Mouse (Mus musculus) lung, embryonic 14.5 days (tissue): ENCODE results near the gene E130218I03Rik. TPM values are rescaled to one million over a fixed set of nuclear protein-coding genes. Genes with fewer than 3 reads are reported as not detected.

Source experiments
- ATAC-seq: fragments of 200-750 bp; cut with Nextera tagmentation; 2 replicates; pipeline ENCODE4 v1.8.0; 2017; ENCODE audit warnings: mild to moderate bottlenecking, moderate TSS enrichment, moderate library complexity; ENCODE audit not compliant: insufficient read depth
- DNase-seq: peaks from one replicate; pipeline ENCODE4 v3.0.0-alpha.2; 2015
- H3K27ac ChIP-seq: fragments of 300-500 bp; sonication (generic); 2 replicates; pipeline ENCODE4 v1.5.1; 2014; ENCODE audit warnings: low read depth, mild to moderate bottlenecking, moderate library complexity
- H3K27me3 ChIP-seq: fragments of 300-500 bp; sonication (generic); 2 replicates; pipeline ENCODE4 v1.6.1; 2014; ENCODE audit warnings: low read length, control low read depth; ENCODE audit not compliant: insufficient read depth
- H3K36me3 ChIP-seq: fragments of 300-500 bp; sonication (generic); 2 replicates; pipeline ENCODE4 v1.6.1; 2014; ENCODE audit warnings: control low read depth; ENCODE audit not compliant: insufficient read depth
- H3K4me1 ChIP-seq: fragments of 300-500 bp; sonication (generic); 2 replicates; pipeline ENCODE4 v1.6.1; 2014; ENCODE audit warnings: antibody characterized with exemption, control low read depth; ENCODE audit not compliant: insufficient read depth
- H3K4me2 ChIP-seq: fragments of 300-500 bp; sonication (generic); 2 replicates; pipeline ENCODE4 v1.6.1; 2014; ENCODE audit warnings: mild to moderate bottlenecking
- H3K4me3 ChIP-seq: fragments of 300-500 bp; sonication (generic); 2 replicates; pipeline ENCODE4 v1.5.1; 2014; ENCODE audit warnings: low read depth, low read length
- H3K9ac ChIP-seq: fragments of 300-500 bp; sonication (generic); 2 replicates; pipeline ENCODE4 v1.6.1; 2014
- H3K9me3 ChIP-seq: fragments of 300-500 bp; sonication (generic); 2 replicates; pipeline ENCODE4 v1.6.1; 2016; ENCODE audit warnings: low read depth, low read length, control low read depth
- CTCF ChIP-seq: IDR thresholded peaks from 2 replicates; pipeline ENCODE4 v1.5.1; 2016; ENCODE audit warnings: antibody characterized with exemption, low read depth
- WGBS: fragments of 180-500 bp; shearing (Covaris S2); extraction: QIAGEN DNeasy Blood & Tissue Kit; methylation state at CpG from one replicate; pipeline ENCODE4 v1.1.7; 2014; 5-methylcytosine and 5-hydroxymethylcytosine counted together
- polyA plus RNA-seq: library from polyadenylated mRNA; unstranded; fragments of >200 nt; fragmentation: Nextera tagmentation; extraction: Ambion mirVana; gene quantifications from 2 replicates; pipeline ENCODE4 v1.2.1, GENCODE M21; 2014

The E130218I03Rik gene
- polyA plus RNA-seq, 1 experiment from 2014 or later, result 0.29 TPM

DNA sequence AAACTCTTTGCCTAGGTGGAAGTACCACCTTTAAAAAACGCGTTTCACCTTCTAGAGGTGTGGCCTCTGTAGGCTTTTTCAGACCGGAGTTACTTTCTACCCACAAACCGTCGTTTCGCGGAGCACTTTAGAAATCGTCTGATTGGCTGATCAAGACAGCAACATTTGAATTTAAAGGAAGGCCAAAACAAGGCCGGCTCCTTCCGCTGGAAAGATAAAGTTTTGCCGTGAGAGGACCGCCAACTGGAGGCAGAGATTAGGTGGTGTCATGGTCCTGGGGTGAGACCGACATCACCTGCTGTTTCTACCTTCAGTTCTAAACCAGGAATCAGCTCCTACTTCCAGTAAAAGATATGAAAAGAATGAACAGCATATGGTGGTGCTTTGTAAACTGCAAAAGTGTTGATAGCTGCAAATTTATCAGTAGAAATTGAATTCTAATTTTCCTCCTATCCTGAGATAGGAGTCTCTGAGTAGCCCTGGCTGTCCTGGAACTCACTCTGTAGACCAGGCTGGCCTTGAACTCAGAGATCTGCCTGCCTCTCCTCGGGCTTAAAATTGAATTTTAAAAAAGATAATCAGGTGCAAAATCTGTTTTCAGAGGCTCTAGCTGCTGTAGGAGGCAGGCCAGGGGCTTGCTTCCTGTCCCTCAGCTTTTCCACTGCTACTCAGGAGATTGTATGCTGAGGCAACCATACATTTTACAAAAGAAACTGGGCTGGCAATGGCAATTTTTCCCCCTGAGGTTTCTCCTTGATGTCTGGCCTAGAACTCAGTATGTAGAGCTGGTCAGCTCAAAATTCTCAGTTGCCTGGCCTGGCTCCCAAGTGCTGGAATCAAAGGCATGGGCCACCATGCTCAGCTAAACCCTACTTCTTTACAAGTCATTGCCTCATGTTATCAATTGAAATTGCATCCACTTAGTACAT is 30.2 kb downstream of the E130218I03Rik start:
- Histone ChIP-seq H3K9me3 (no peaks in the 10 kb centered on the region), H3K27me3 (no peaks in the 10 kb centered on the region), H3K27ac (peak overlapping the region; percentile 60), H3K9ac (0 out of 2 replicates have a peak overlapping the region, but pooled peaks have one; percentile 20), H3K4me3 (peak overlapping the region; percentile 25), H3K4me1 (peaks cover 6% of the 10 kb centered on the region), H3K4me2 (peak overlapping the region; percentile 58), H3K36me3 (peaks cover 31% of the 10 kb centered on the region)
- ATAC-seq (peak; percentile 31; the same call in 1 of the 2 replicates), DNase-seq (peak; percentile 80)
- 4% methylated on average over 14 of the region's 14 CpGs for WGBS
- no peak for TF ChIP-seq CTCF

DNA sequence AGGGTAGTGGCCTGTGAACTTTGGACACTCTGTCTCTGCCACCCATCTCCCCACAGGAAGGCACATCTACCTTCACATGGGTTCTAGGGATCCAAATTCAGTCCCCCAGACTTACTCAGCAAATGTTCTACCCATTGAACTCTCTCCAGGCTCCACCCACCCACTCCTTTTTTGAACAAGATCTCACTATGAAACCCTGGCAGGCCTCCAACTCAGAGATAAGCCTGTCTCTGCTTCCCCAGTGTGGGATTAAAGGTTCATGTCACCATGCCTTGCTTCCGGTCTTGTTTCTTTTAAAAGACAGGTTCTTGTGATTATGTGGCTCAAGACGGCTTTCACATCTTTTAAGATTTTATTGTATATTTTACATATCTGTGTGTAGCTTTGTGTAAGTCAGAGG is 41.5 kb downstream of the E130218I03Rik start:
- H3K4me1 ChIP-seq, result peaks cover 2% of the 10 kb centered on the region; the same call in 1 of the 2 replicates
- no peaks in the 10 kb centered on the region for H3K9me3 ChIP-seq
- DNase-seq (no peak), ATAC-seq (no peak)
- H3K27me3 ChIP-seq, result no peaks in the 10 kb centered on the region
- no peak overlapping the region for H3K9ac ChIP-seq
- peaks cover 45% of the 10 kb centered on the region for H3K36me3 ChIP-seq
- WGBS, result 76% methylated on average over 2 of the region's 2 CpGs
- H3K27ac ChIP-seq, result no peak overlapping the region
- TF ChIP-seq CTCF, result no peak
- H3K4me2 ChIP-seq, result 0 out of 2 replicates have a peak overlapping the region, but pooled peaks have one; percentile 8
- no peak overlapping the region for H3K4me3 ChIP-seq

DNA sequence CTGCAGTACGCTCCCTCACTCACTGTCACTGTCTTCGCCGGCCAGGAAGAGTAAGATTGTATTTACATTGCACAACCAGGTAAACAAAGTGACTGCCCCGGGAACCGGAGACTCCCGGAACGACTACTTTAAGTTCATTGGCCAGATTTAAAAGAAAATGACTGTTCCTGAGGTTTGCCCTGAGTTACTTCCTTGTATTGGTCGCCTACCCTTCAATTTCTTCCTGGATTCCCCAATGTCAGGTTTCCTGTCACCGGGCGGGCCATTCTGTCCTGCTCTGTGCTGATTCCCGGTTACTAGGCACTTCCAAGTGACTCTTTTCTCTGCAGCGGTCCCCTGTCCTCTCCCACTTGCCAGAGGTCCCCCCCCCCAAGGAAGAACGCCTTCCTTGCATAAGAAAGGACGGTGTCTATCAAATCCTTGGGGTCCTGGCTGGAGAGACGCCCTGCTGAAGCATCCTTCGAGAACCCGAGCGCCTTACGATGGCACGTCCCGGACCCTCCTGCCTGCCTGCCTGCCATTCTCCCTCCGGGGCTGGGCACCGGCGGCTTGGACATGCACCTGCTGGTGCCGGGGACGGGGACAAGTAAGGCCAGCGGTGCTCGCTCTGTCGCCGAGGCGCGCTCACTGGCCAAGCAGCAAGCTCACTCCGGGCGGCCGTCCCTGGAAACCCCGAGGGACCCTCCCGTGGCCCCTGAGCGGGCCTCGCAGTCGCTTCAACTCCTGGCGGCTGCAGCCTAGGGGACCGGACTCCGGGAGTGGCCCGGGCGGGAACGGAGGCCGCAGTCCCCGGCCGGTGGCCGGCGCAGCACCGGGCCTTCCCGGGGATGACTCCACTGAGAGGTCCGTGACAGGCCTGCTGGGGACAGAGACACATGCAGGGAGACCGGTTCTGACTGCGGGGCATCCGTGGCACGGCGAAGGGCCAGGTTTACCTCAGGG is 43.0 kb downstream of the E130218I03Rik start:
- peaks cover 30% of the 10 kb centered on the region for H3K36me3 ChIP-seq
- H3K27ac ChIP-seq, result peak overlapping the region; percentile 99
- WGBS, result under 1% methylated on average over 57 of the region's 59 CpGs
- H3K9me3 ChIP-seq, result no peaks in the 10 kb centered on the region
- peak; percentile 77; the same call in 1 of the 2 replicates for ATAC-seq
- H3K9ac ChIP-seq, result peak overlapping the region; percentile 96
- DNase-seq, result peak; percentile 46
- H3K27me3 ChIP-seq, result no peaks in the 10 kb centered on the region
- TF ChIP-seq CTCF, result no peak
- peak overlapping the region; percentile 99 for H3K4me3 ChIP-seq
- peak overlapping the region; percentile 96 for H3K4me2 ChIP-seq
- peaks cover 2% of the 10 kb centered on the region; the same call in 1 of the 2 replicates for H3K4me1 ChIP-seq

DNA sequence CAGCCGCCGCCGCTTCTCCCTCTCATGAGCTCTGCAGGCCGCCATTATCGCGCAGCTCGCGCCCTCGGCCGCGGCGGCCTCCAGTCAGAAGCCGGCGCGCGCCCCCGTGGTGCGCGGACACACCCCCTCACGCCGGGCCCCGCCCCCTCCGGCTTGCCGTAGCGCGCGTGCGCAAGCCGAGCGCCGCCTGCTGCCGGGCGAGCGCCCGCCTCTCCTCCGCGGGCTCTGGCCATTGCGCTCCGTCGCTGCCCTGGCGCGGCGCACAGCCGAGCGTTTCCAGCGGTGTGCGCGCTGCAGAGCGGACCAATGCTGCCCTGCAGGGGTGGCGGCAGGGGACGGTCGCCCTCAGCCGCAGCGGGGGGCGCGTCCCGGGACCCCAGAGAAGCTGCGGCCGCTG is 43.7 kb downstream of the E130218I03Rik start:
- WGBS, result under 1% methylated on average over 54 of the region's 59 CpGs
- DNase-seq (peak; percentile 98), ATAC-seq (peak; percentile 96)
- Histone ChIP-seq H3K27me3 (no peaks in the 10 kb centered on the region), H3K4me3 (peak overlapping the region; percentile 99), H3K27ac (peak overlapping the region; percentile 99), H3K9me3 (no peaks in the 10 kb centered on the region), H3K36me3 (peaks cover 23% of the 10 kb centered on the region), H3K4me1 (peaks cover 2% of the 10 kb centered on the region; the same call in 1 of the 2 replicates), H3K9ac (peak overlapping the region; percentile 96), H3K4me2 (peak overlapping the region; percentile 96)
- TF ChIP-seq CTCF, result no peak

DNA sequence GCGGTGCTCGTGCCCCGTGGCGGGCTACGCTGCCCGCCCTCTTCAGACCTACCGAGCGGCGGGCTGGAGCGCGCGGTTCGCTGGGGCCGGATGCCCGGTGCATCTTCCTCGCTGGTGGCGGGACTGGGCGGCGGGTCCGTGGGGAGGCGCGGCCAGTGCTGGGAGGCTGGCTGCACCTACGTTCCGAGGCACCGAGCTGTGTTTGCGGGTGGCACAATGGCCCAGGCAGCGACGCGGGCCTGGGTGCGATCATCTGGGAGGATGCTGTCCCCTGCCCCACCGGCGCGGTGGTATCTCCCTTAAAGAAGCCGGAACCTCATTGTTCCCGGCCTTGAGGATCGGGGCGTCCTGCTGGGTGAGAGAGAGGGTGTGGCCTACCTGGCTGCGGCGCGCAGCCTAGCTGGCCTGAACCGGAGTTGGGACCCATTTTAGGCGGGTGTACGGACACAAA is 44.1 kb downstream of the E130218I03Rik start, which contains the start of gene Pdik1l:
Gene Pdik1l (minus strand): TSS at position 321 of the 451 bp plus-strand sequence.
- 0% methylated on average over 43 of the region's 43 CpGs for WGBS
- H3K4me2 ChIP-seq, result peak within 1 kb of the TSS; percentile 96
- peaks cover 19% of the 10 kb centered on the region for H3K36me3 ChIP-seq
- H3K9me3 ChIP-seq, result no peaks in the 10 kb centered on the region
- peak within 1 kb of the TSS; percentile 99 for H3K27ac ChIP-seq
- peak within 1 kb of the TSS; percentile 96 for H3K9ac ChIP-seq
- no peaks in the 10 kb centered on the region for H3K27me3 ChIP-seq
- ATAC-seq (peak; percentile 82), DNase-seq (peak; percentile 86)
- TF ChIP-seq CTCF, result no peak
- H3K4me1 ChIP-seq, result peaks cover 2% of the 10 kb centered on the region; the same call in 1 of the 2 replicates
- H3K4me3 ChIP-seq, result peak within 1 kb of the TSS; percentile 99

DNA sequence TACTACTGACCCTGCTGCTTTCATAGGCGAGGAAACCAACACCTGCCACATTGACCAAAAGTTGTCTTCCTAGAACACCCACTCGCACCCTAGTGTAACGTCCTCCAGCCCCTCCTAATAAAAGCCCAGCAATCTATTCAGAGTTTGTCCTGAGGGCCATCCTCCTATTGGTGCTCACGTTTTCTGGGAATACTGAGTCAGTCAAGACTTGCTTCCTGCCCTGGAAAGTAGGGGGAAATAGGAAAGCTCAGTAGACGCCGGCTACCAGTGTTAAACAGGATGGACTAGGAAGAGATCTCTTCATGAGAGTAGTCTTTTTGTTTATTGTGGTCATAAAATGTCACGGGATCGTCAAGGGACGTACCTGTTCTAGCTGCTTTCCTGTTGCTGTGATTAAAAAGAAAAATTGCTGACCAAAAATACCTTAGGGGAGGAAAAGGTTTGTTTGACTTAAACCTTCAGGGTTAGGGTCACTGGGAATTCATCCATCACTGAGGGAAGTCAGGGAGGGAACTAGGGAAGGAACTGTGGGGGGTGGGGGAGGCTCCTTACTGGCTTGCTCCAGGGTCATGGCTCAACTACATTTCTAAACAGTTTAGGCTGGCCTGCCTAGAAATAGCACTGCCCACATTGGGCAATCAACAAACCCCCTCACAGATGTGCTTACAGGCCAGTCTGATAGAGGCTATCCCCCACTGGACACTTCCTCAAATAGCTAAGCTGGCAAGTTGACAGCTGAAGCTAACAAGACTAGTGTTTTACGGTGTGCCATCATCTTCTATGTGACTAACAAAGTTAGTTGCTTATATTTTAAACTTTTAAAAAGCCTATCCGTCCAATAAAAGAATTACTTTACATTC is 45.2 kb downstream of the E130218I03Rik start:
- Histone ChIP-seq H3K4me3 (peak overlapping the region; percentile 99), H3K4me1 (peaks cover 2% of the 10 kb centered on the region; the same call in 1 of the 2 replicates), H3K9me3 (no peaks in the 10 kb centered on the region), H3K27ac (peak overlapping the region; percentile 99), H3K9ac (peak overlapping the region; percentile 96), H3K4me2 (peak overlapping the region; percentile 77), H3K36me3 (peaks cover 8% of the 10 kb centered on the region), H3K27me3 (no peaks in the 10 kb centered on the region)
- WGBS, result 17% methylated on average over 11 of the region's 11 CpGs
- ATAC-seq, result no peak
- DNase-seq, result peak; percentile 60
- no peak for TF ChIP-seq CTCF
